Mouse (Mus musculus): ENCODE measurements around the gene Gm13290. TPM values are rescaled to one million over a fixed set of nuclear protein-coding genes. Genes with fewer than 3 reads are reported as not detected.
"Not testable (repeated sequence)": the region's sequence is repeated elsewhere in the genome, so short reads cannot be mapped to it uniquely, and the experiment has no call there.

The Gm13290 gene
- polyA plus RNA-seq, 1 experiment from 2014 or later = not detected

DNA sequence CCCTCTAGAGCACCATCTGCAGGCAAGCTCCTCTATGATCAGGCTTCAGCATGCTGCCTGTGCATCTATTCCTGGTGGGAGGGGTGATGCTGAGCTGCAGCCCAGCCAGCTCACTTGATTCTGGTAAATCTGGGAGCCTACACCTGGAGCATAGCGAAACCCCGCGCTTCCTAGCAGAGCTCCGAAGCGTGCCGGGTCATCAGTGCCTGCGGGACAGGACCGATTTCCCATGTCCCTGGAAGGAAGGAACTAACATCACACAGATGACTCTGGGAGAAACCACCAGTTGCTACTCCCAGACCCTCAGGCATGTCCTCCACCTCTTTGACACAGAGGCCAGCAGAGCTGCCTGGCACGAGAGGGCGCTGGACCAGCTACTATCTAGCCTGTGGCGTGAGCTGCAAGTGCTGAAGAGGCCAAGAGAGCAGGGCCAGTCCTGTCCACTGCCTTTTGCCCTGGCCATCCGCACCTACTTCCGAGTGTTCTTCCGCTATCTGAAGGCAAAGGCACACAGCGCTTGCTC lies 18.8 kb upstream of the Gm13290 start, which contains the start of gene Gm13271:
Gene Gm13271, plus strand, starts transcription at position 51 of the 523 bp plus-strand sequence.
- DNase-seq (ENCODE audit: low spot score); H3K9ac ChIP-seq (ENCODE audit: low read depth, low read length); H3K4me1 ChIP-seq (replicated peaks; ENCODE audit: control insufficient read depth, insufficient read depth, low read length); H3K9me3 ChIP-seq (ENCODE audit: control insufficient read depth, low read length); H3K27ac ChIP-seq (ENCODE audit: low read depth, low read length); H3K4me2 ChIP-seq (replicated peaks; ENCODE audit: low read depth, low read length); H3K27me3 ChIP-seq (ENCODE audit: control insufficient read depth, insufficient read depth, low read length); H3K4me3 ChIP-seq (ENCODE audit: low read depth, low read length); H3K36me3 ChIP-seq (ENCODE audit: control insufficient read depth, insufficient read depth, low read length); ATAC-seq (ENCODE audit: low FRiP score): not testable (repeated sequence)
- 79% methylated on average over 15 of the region's 15 CpGs for WGBS

DNA sequence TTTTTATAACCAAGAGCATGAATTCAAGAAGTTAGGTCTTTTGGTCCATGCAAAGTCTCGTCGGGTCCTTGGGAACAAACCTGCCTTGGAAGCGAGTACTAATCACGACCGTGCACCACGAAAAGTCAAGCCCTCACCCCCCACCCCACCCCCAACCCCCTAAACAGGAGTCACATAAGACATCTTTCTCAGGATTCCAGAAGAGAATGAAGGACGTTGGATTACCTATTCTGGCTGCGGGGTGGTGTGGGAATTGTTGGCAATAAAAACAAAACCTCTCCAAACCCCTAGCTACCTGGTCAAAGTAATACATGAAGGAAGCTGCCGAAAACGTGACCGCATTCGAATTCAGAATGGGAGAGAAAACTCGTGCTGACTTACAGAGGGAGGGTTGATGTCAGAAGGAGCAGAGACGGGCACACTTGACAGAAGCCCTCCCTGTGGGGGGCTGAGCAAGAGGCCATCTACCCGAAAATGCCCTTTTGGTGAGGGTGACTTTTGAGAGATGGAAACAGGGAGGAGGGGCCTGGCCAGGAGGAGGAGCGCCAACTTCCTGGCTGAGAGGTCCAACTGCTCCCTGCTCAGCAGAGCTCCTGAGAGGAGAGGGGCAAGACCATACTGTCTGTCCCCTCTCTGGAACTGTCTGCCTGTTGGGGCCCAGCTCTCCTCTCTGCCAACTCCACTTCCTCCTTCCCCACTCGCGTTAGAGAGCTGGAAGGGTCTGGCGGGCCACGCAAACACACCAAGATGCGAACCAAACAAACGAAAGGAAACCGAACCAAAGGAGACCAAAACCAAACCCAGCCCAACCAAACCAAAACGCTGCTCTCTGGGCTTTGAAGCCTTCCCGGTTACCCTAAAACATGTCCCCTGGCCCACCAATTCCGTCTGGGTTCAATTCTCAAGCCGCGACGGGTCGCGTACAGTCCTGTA lies 16.8 kb upstream of the Gm13290 start:
- not testable (repeated sequence) for H3K27me3 ChIP-seq (ENCODE audit: control insufficient read depth, insufficient read depth, low read length); H3K36me3 ChIP-seq (ENCODE audit: control insufficient read depth, insufficient read depth, low read length); H3K9me3 ChIP-seq (ENCODE audit: control insufficient read depth, low read length); H3K4me1 ChIP-seq (replicated peaks; ENCODE audit: control insufficient read depth, insufficient read depth, low read length); H3K9ac ChIP-seq (ENCODE audit: low read depth, low read length); ATAC-seq (ENCODE audit: low FRiP score)
- 10% methylated on average over 28 of the region's 31 CpGs for WGBS
- Histone ChIP-seq H3K4me2 (replicated peaks; ENCODE audit: low read depth, low read length) (peak overlapping the region; percentile 68), H3K27ac (ENCODE audit: low read depth, low read length) (peak overlapping the region; percentile 49), H3K4me3 (ENCODE audit: low read depth, low read length) (peak overlapping the region; percentile 44)
- peak; percentile 59 for DNase-seq (ENCODE audit: low spot score)

DNA sequence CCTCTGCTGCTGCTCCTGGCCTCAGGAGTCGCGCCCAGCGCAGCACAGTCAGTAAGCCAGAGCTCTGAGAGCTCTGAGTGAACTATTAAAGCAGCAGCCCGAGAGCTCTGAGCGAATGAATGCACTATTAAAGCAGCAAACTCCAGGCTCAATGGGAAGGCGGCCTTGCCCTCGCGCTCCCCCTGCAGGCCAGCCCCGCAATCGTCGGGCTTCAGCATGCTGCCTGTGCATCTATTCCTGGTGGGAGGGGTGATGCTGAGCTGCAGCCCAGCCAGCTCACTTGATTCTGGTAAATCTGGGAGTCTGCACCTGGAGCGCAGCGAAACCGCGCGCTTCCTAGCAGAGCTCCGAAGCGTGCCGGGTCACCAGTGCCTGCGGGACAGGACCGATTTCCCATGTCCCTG lies 16.0 kb upstream of the Gm13290 start:
- not testable (repeated sequence) for H3K4me1 ChIP-seq (replicated peaks; ENCODE audit: control insufficient read depth, insufficient read depth, low read length); H3K9ac ChIP-seq (ENCODE audit: low read depth, low read length); H3K36me3 ChIP-seq (ENCODE audit: control insufficient read depth, insufficient read depth, low read length); H3K27me3 ChIP-seq (ENCODE audit: control insufficient read depth, insufficient read depth, low read length); H3K9me3 ChIP-seq (ENCODE audit: control insufficient read depth, low read length)
- under 1% methylated on average over 18 of the region's 21 CpGs for WGBS
- Histone ChIP-seq H3K27ac (ENCODE audit: low read depth, low read length) (peak overlapping the region; percentile 49), H3K4me3 (ENCODE audit: low read depth, low read length) (peak overlapping the region; percentile 44), H3K4me2 (replicated peaks; ENCODE audit: low read depth, low read length) (peak overlapping the region; percentile 68)
- ATAC-seq (ENCODE audit: low FRiP score) = peak; percentile 100
- peak; percentile 81 for DNase-seq (ENCODE audit: low spot score)

DNA sequence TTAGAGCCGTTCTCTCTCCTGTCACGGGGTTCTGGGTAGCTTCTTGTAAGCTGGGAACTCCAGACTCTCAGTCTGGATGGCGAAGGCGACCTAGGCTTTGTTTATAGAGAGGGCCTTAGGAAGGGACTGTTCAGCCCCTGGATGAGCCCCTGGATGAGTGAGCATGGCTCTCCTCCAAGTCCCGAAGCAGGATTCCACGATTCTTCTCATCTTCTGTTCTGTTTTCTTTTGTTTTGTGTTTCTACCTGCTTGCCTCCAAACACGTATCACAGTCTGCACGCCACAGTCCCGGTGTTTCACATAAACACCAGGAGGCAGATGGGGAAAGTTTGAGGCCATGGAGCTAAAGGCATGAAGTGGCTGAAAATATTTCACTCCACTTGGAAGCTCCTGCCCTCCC lies 14.9 kb upstream of the Gm13290 start:
- not testable (repeated sequence) for H3K4me3 ChIP-seq (ENCODE audit: low read depth, low read length); DNase-seq (ENCODE audit: low spot score); H3K27ac ChIP-seq (ENCODE audit: low read depth, low read length); H3K36me3 ChIP-seq (ENCODE audit: control insufficient read depth, insufficient read depth, low read length); H3K9me3 ChIP-seq (ENCODE audit: control insufficient read depth, low read length); H3K4me2 ChIP-seq (replicated peaks; ENCODE audit: low read depth, low read length); H3K4me1 ChIP-seq (replicated peaks; ENCODE audit: control insufficient read depth, insufficient read depth, low read length); H3K9ac ChIP-seq (ENCODE audit: low read depth, low read length); ATAC-seq (ENCODE audit: low FRiP score); H3K27me3 ChIP-seq (ENCODE audit: control insufficient read depth, insufficient read depth, low read length)
- 82% methylated on average over 9 of the region's 9 CpGs for WGBS

DNA sequence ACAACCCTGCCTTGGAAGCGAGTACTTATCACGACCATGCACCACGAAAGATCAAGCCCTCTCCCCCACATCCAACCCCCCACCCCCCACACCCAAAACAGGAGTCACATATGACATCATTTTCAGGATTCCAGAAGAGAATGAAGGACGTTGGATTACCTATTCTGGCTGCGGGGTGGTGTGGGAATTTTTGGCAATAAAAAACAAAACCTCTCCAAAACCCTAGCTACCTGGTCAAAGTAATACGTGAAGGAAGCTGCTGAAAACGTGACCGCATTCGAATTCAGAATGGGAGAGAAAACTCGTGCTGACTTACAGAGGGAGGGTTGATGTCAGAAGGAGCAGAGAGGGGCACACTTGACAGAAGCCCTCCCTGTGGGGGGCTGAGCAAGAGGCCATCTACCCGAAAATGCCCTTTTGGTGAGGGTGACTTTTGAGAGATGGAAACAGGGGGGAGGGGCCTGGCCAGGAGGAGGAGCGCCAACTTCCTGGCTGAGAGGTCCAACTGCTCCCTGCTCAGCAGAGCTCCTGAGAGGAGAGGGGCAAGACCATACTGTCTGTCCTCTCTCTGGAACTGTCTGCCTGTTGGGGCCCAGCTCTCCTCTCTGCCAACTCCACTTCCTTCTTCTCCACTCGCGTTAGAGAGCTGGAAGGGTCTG lies 13.9 kb upstream of the Gm13290 start, which contains the start of gene Gm13283:
Gene Gm13283, plus strand, starts transcription at position 510 of the 659 bp plus-strand sequence.
- H3K9me3 ChIP-seq (ENCODE audit: control insufficient read depth, low read length); ATAC-seq (ENCODE audit: low FRiP score); H3K36me3 ChIP-seq (ENCODE audit: control insufficient read depth, insufficient read depth, low read length); H3K27ac ChIP-seq (ENCODE audit: low read depth, low read length); H3K27me3 ChIP-seq (ENCODE audit: control insufficient read depth, insufficient read depth, low read length); DNase-seq (ENCODE audit: low spot score); H3K4me1 ChIP-seq (replicated peaks; ENCODE audit: control insufficient read depth, insufficient read depth, low read length); H3K9ac ChIP-seq (ENCODE audit: low read depth, low read length): not testable (repeated sequence)
- 0 out of 2 replicates have a peak within 1 kb of the TSS, but pooled peaks have one; percentile 13 for H3K4me3 ChIP-seq (ENCODE audit: low read depth, low read length)
- H3K4me2 ChIP-seq (replicated peaks; ENCODE audit: low read depth, low read length) = peak within 1 kb of the TSS; percentile 29
- WGBS = 39% methylated on average over 6 of the region's 14 CpGs

DNA sequence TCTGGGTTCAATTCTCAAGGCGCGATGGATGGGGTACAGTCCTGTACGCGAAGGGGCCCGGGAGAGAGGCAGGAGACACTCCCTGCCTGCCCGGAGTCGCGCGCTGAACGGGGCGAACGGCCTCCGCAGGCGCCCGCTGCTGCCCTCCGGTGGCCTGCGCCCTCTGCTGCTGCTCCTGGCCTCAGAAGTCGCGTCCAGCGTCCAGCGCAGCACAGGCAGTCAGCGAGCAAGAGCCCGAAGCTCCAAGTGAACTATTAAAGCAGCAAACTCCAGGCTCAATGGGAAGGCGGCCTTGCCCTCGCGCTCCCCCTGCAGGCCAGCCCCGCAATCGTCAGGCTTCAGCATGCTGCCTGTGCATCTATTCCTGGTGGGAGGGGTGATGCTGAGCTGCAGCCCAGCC lies 13.2 kb upstream of the Gm13290 start:
- not testable (repeated sequence) for H3K36me3 ChIP-seq (ENCODE audit: control insufficient read depth, insufficient read depth, low read length); H3K27me3 ChIP-seq (ENCODE audit: control insufficient read depth, insufficient read depth, low read length); H3K9me3 ChIP-seq (ENCODE audit: control insufficient read depth, low read length); ATAC-seq (ENCODE audit: low FRiP score); H3K9ac ChIP-seq (ENCODE audit: low read depth, low read length); H3K27ac ChIP-seq (ENCODE audit: low read depth, low read length); H3K4me1 ChIP-seq (replicated peaks; ENCODE audit: control insufficient read depth, insufficient read depth, low read length)
- Histone ChIP-seq H3K4me3 (ENCODE audit: low read depth, low read length) (0 out of 2 replicates have a peak overlapping the region, but pooled peaks have one; percentile 13), H3K4me2 (replicated peaks; ENCODE audit: low read depth, low read length) (peak overlapping the region; percentile 29)
- DNase-seq (ENCODE audit: low spot score) = peak; percentile 66
- WGBS = 1% methylated on average over 11 of the region's 28 CpGs

DNA sequence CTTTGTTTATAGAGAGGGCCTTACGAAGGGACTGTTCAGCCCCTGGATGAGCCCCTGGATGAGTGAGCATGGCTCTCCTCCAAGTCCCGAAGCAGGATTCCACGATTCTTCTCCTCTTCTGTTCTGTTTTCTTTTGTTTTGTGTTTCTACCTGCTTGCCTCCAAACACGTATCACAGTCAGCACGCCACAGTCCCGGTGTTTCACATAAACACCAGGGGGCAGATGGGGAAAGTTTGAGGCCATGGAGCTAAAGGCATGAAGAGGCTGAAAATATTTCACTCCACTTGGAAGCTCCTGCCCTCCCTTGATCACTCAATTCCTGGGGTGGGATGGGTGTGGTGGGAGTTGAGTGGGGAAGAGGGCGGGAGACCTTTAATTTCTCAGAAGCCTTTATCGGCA lies 11.9 kb upstream of the Gm13290 start:
- H3K9ac ChIP-seq (ENCODE audit: low read depth, low read length); H3K9me3 ChIP-seq (ENCODE audit: control insufficient read depth, low read length); ATAC-seq (ENCODE audit: low FRiP score); H3K27ac ChIP-seq (ENCODE audit: low read depth, low read length); H3K27me3 ChIP-seq (ENCODE audit: control insufficient read depth, insufficient read depth, low read length); H3K36me3 ChIP-seq (ENCODE audit: control insufficient read depth, insufficient read depth, low read length); H3K4me1 ChIP-seq (replicated peaks; ENCODE audit: control insufficient read depth, insufficient read depth, low read length); DNase-seq (ENCODE audit: low spot score); H3K4me3 ChIP-seq (ENCODE audit: low read depth, low read length); H3K4me2 ChIP-seq (replicated peaks; ENCODE audit: low read depth, low read length): not testable (repeated sequence)
- WGBS = 73% methylated on average over 6 of the region's 8 CpGs

DNA sequence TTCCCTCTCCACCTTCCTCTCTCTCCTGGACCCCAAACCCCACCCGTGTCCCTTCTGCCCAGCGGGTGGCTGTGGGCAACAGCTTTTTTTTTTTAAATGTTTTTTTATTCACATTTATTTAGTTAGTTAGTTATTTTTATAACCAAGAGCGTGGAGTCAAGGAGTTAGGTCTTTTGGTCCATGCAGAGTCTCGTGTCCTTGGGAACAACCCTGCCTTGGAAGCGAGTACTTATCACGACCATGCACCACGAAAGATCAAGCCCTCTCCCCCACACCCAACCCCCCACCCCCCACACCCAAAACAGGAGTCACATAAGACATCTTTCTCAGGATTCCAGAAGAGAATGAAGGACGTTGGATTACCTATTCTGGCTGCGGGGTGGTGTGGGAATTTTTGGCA lies 11.3 kb upstream of the Gm13290 start:
- not testable (repeated sequence) for H3K27me3 ChIP-seq (ENCODE audit: control insufficient read depth, insufficient read depth, low read length); H3K9me3 ChIP-seq (ENCODE audit: control insufficient read depth, low read length); DNase-seq (ENCODE audit: low spot score); H3K36me3 ChIP-seq (ENCODE audit: control insufficient read depth, insufficient read depth, low read length); H3K27ac ChIP-seq (ENCODE audit: low read depth, low read length); H3K4me2 ChIP-seq (replicated peaks; ENCODE audit: low read depth, low read length); H3K4me1 ChIP-seq (replicated peaks; ENCODE audit: control insufficient read depth, insufficient read depth, low read length); ATAC-seq (ENCODE audit: low FRiP score); H3K4me3 ChIP-seq (ENCODE audit: low read depth, low read length); H3K9ac ChIP-seq (ENCODE audit: low read depth, low read length)
- 49% methylated on average over 8 of the region's 9 CpGs for WGBS

All from hindbrain, embryonic 11.5 days (tissue).